Mouse (Mus musculus): Measurements from ENCODE around the gene Gm4756. TPM values are rescaled to one million over a fixed set of nuclear protein-coding genes. Genes with fewer than 3 reads are reported as not detected.
A peak's percentile ranks its signal among the peaks of the same experiment; 100 is the strongest.

The Gm4756 gene
- polyA plus RNA-seq, 1 experiment from 2014 or later, result 0.25 TPM

DNA sequence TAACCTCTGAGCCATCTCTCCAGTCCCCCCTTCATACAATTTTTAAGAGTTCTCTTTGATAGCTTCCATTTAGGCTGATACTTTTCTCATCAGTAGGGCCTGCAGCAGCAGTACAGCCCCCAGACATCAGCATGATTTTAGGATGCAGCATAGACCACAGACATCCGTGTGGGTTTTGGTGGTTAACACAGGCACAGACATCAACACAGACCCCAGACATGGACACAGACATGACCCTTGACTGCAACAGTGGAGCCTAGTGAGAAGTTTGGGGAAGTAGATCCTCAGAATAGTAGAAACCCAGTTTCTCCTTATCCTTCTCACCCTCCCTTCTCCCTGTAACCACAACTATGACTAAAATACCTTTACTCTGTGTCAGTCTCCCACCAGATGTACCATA is 64.1 kb downstream of the Gm4756 start:
- no peaks in the 10 kb centered on the region for H3K27me3 ChIP-seq (ENCODE audit: insufficient read depth, low read length)
- H3K4me1 ChIP-seq (ENCODE audit: insufficient read depth), result no peaks in the 10 kb centered on the region
- H3K9me3 ChIP-seq (ENCODE audit: low read length), result no peaks in the 10 kb centered on the region
- H3K36me3 ChIP-seq (replicated peaks; ENCODE audit: insufficient read depth, low read length), result no peaks in the 10 kb centered on the region
- WGBS (ENCODE audit: insufficient replicate concordance), result 59% methylated on average over 1 of the region's 1 CpGs
- H3K27ac ChIP-seq (ENCODE audit: low read depth), result no peak overlapping the region
- no peak for TF ChIP-seq EP300 (IDR thresholded peaks at IDR 0.05; ENCODE audit: low read depth)
- no peak for TF ChIP-seq CTCF (IDR thresholded peaks at IDR 0.05; ENCODE audit: low read depth)
- H3K4me2 ChIP-seq (ENCODE audit: low read depth, low read length), result no peak overlapping the region
- H3K9ac ChIP-seq (replicated peaks), result no peak overlapping the region
- no peak overlapping the region for H3K4me3 ChIP-seq (ENCODE audit: low read depth, low read length)
- DNase-seq, result no peak
- no peak for ATAC-seq

DNA sequence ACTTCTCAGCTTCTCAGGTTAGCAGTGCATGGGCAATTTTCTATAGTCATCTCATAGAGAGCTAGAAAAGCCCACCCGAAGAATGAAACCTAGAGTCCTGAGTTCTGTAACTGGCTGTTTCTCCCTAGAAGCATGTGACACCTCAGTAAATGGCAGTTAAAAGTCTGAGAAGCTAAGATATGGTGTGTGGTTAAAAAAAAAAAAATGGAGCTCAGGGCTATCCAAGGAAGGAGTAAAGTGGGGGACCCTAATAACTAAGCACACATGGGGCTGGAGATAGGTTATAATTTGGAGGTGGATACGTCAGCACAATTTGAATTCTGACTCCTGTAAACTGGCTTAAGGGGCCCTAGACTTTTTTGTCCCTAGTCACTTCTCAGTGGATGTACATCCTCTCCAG is 66.4 kb downstream of the Gm4756 start:
- Histone ChIP-seq H3K4me3 (ENCODE audit: low read depth, low read length) (no peak overlapping the region), H3K27ac (ENCODE audit: low read depth) (no peak overlapping the region), H3K9ac (replicated peaks) (no peak overlapping the region), H3K27me3 (ENCODE audit: insufficient read depth, low read length) (no peaks in the 10 kb centered on the region), H3K9me3 (ENCODE audit: low read length) (no peaks in the 10 kb centered on the region), H3K4me1 (ENCODE audit: insufficient read depth) (no peaks in the 10 kb centered on the region), H3K36me3 (replicated peaks; ENCODE audit: insufficient read depth, low read length) (no peaks in the 10 kb centered on the region), H3K4me2 (ENCODE audit: low read depth, low read length) (no peak overlapping the region)
- WGBS (ENCODE audit: insufficient replicate concordance), result 67% methylated on average over 2 of the region's 2 CpGs
- ATAC-seq, result no peak
- DNase-seq, result no peak
- TF ChIP-seq EP300 (IDR thresholded peaks at IDR 0.05; ENCODE audit: low read depth), result 0 out of 2 replicates have a peak, but pooled peaks have one; percentile 13
- TF ChIP-seq CTCF (IDR thresholded peaks at IDR 0.05; ENCODE audit: low read depth), result no peak

GRCm38 (mm10) chr12:72582021-72582420 is 67.4 kb downstream of the Gm4756 start:
- H3K4me3 ChIP-seq (ENCODE audit: low read depth, low read length), result no peak overlapping the region
- TF ChIP-seq CTCF (IDR thresholded peaks at IDR 0.05; ENCODE audit: low read depth), result no peak
- no peak for TF ChIP-seq EP300 (IDR thresholded peaks at IDR 0.05; ENCODE audit: low read depth)
- no peaks in the 10 kb centered on the region for H3K9me3 ChIP-seq (ENCODE audit: low read length)
- H3K4me1 ChIP-seq (ENCODE audit: insufficient read depth), result no peaks in the 10 kb centered on the region
- no peak overlapping the region for H3K9ac ChIP-seq (replicated peaks)
- no peaks in the 10 kb centered on the region for H3K27me3 ChIP-seq (ENCODE audit: insufficient read depth, low read length)
- H3K4me2 ChIP-seq (ENCODE audit: low read depth, low read length), result no peak overlapping the region
- no peak overlapping the region for H3K27ac ChIP-seq (ENCODE audit: low read depth)
- no peak for DNase-seq
- no peaks in the 10 kb centered on the region for H3K36me3 ChIP-seq (replicated peaks; ENCODE audit: insufficient read depth, low read length)
- 65% methylated on average over 3 of the region's 3 CpGs for WGBS (ENCODE audit: insufficient replicate concordance)
- ATAC-seq, result peak; percentile 48; the same call in 1 of the 2 replicates

DNA sequence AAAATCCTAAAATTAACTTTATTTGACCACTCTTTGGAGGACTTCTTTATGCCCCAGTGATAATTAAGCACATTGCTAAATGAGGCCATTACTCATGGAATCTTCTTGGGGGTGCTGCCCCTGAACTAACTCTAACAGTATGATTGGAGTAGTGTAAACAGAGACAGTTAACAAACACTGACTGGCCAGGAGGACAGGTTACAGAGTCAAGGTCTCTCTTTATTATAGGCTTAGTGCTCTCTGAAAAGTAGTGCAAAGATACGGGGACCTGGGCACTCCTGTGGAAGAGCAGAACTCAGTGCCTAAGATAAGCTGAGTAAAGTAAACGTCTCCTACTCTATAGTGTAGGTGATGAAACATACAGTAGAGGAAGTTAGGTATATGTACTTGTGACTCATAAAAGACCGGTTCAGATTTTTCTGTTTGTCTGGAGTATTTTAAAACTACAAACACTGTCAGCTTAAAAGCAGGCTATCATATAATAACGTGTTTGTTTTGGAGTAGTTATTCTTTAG is 85.1 kb downstream of the Gm4756 start:
- H3K36me3 ChIP-seq (replicated peaks; ENCODE audit: insufficient read depth, low read length), result no peaks in the 10 kb centered on the region
- 58% methylated on average over 4 of the region's 4 CpGs for WGBS (ENCODE audit: insufficient replicate concordance)
- no peak overlapping the region for H3K4me2 ChIP-seq (ENCODE audit: low read depth, low read length)
- DNase-seq, result no peak
- TF ChIP-seq EP300 (IDR thresholded peaks at IDR 0.05; ENCODE audit: low read depth), result no peak
- no peak for TF ChIP-seq CTCF (IDR thresholded peaks at IDR 0.05; ENCODE audit: low read depth)
- H3K9me3 ChIP-seq (ENCODE audit: low read length), result no peaks in the 10 kb centered on the region
- no peak overlapping the region for H3K9ac ChIP-seq (replicated peaks)
- no peak for ATAC-seq
- no peak overlapping the region for H3K27ac ChIP-seq (ENCODE audit: low read depth)
- no peak overlapping the region for H3K4me3 ChIP-seq (ENCODE audit: low read depth, low read length)
- H3K4me1 ChIP-seq (ENCODE audit: insufficient read depth), result no peaks in the 10 kb centered on the region
- H3K27me3 ChIP-seq (ENCODE audit: insufficient read depth, low read length), result no peaks in the 10 kb centered on the region

DNA sequence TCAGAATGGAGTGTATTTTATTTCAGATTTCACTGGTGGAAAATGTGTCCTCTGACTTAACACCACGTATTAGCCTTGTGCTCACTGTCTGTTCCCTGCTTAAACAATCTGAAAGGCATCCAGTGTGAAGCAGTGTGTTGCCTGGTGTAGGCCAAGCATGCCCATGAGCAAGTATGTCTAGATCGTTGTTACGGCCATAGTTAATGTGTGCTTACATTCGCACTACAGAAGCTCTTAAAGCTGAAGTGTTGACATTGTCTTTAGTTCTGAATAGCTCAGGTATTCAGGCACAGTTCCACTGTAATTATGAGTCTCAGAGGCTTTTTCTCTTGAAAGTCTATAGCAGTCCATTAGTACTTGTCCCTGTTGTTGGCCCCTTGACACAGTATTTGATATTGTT is 95.1 kb downstream of the Gm4756 start:
- TF ChIP-seq EP300 (IDR thresholded peaks at IDR 0.05; ENCODE audit: low read depth) (no peak), CTCF (IDR thresholded peaks at IDR 0.05; ENCODE audit: low read depth) (no peak)
- Histone ChIP-seq H3K4me1 (ENCODE audit: insufficient read depth) (no peaks in the 10 kb centered on the region), H3K27me3 (ENCODE audit: insufficient read depth, low read length) (no peaks in the 10 kb centered on the region), H3K36me3 (replicated peaks; ENCODE audit: insufficient read depth, low read length) (no peaks in the 10 kb centered on the region), H3K27ac (ENCODE audit: low read depth) (no peak overlapping the region), H3K9ac (replicated peaks) (no peak overlapping the region), H3K4me2 (ENCODE audit: low read depth, low read length) (no peak overlapping the region), H3K4me3 (ENCODE audit: low read depth, low read length) (no peak overlapping the region), H3K9me3 (ENCODE audit: low read length) (no peaks in the 10 kb centered on the region)
- 87% methylated on average over 4 of the region's 4 CpGs for WGBS (ENCODE audit: insufficient replicate concordance)
- no peak for ATAC-seq
- DNase-seq, result no peak

GRCm38 (mm10) chr12:72538571-72538970 is 110.9 kb downstream of the Gm4756 start:
- no peak overlapping the region for H3K4me3 ChIP-seq (ENCODE audit: low read depth, low read length)
- peaks cover 8% of the 10 kb centered on the region for H3K4me1 ChIP-seq (ENCODE audit: insufficient read depth)
- no peaks in the 10 kb centered on the region for H3K9me3 ChIP-seq (ENCODE audit: low read length)
- 90% methylated on average over 10 of the region's 10 CpGs for WGBS (ENCODE audit: insufficient replicate concordance)
- H3K9ac ChIP-seq (replicated peaks), result no peak overlapping the region
- no peaks in the 10 kb centered on the region for H3K27me3 ChIP-seq (ENCODE audit: insufficient read depth, low read length)
- TF ChIP-seq EP300 (IDR thresholded peaks at IDR 0.05; ENCODE audit: low read depth), result no peak
- no peak for TF ChIP-seq CTCF (IDR thresholded peaks at IDR 0.05; ENCODE audit: low read depth)
- H3K36me3 ChIP-seq (replicated peaks; ENCODE audit: insufficient read depth, low read length), result peaks cover 8% of the 10 kb centered on the region
- no peak overlapping the region for H3K4me2 ChIP-seq (ENCODE audit: low read depth, low read length)
- no peak for DNase-seq
- H3K27ac ChIP-seq (ENCODE audit: low read depth), result no peak overlapping the region
- ATAC-seq, result no peak

Measured in liver, postnatal 0 days (tissue).